Mouse (Mus musculus) frontal cortex, adult (tissue): ENCODE data around the gene Tfap2e.

ENCODE experiments used
- ATAC-seq: cut with Nextera tagmentation; 2 replicates; pipeline ENCODE4 v1.9.2; 2017; ENCODE audit warnings: mild to moderate bottlenecking, moderate library complexity, mixed read lengths; ENCODE audit not compliant: low TSS enrichment

The Tfap2e gene

DNA sequence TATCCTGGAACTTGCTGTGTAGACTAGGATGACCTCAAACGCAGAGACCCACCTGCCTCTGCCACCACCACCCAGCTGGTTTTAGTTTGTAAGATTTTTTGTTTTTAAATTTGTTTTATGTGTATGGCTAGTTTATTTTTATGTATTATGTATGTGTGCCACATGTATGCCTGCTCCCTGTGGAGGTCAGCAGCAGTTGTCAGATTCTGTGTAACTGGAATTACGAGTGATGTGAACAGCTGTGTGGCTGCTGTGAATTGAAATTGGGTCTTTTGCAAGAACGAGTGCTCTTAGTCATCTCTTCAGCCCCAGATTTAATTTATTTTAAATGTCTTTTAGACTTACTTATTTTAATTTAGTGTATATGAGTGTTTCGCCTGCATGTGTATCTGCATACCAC, 39.1 kb downstream of the Tfap2e start:
- ATAC-seq, result no peak

GRCm38 (mm10) chr4:126693021-126693420, 43.0 kb downstream of the Tfap2e start:
- no peak for ATAC-seq

GRCm38 (mm10) chr4:126689457-126689856, 46.6 kb downstream of the Tfap2e start:
- ATAC-seq, result no peak

- ATAC-seq, result no peak
Observed at GRCm38 (mm10) chr4:126683084-126683483, 53.0 kb downstream of the Tfap2e start.

DNA sequence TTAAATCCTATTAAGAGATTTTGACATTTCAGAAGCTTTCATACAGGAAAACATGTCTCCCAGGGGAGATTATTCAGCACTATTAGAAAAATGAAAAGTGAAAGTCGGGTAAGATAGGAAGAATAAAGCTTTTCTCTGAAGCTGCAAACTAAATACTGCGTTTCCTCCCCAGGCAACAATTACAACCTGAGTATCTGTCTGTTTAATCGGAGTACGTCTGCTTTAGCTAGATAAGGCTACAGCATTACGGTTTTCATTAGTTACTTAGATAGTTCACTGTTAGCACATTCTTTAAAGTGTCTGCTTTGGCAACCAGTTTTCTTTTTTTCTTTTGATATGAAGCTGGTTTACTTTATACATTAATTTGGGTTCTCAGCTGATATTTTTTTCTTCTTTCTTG, 53.7 kb downstream of the Tfap2e start:
- ATAC-seq, result no peak

GRCm38 (mm10) chr4:126677054-126678003, 58.7 kb downstream of the Tfap2e start, which contains the start of gene Psmb2:
Psmb2 (plus strand) TSS chr4:126677630.
- ATAC-seq, result peak; percentile 99

- no peak for ATAC-seq
Observed at GRCm38 (mm10) chr4:126667075-126667474, 69.0 kb downstream of the Tfap2e start.
